Mouse (Mus musculus) erythroblast, embryonic 14.5 days (primary cell): ENCODE measurements around the gene Nfkbil1.

Experiments used
- GATA1 ChIP-seq: IDR thresholded peaks from 2 replicates; pipeline ENCODE4 v1.6.1; 2012; ENCODE audit warnings: low read length, inconsistent platforms, mixed read lengths
- TAL1 ChIP-seq: IDR thresholded peaks from 3 replicates; pipeline ENCODE4 v1.6.1; 2012; ENCODE audit warnings: low read length, inconsistent platforms, mixed read lengths

DNA sequence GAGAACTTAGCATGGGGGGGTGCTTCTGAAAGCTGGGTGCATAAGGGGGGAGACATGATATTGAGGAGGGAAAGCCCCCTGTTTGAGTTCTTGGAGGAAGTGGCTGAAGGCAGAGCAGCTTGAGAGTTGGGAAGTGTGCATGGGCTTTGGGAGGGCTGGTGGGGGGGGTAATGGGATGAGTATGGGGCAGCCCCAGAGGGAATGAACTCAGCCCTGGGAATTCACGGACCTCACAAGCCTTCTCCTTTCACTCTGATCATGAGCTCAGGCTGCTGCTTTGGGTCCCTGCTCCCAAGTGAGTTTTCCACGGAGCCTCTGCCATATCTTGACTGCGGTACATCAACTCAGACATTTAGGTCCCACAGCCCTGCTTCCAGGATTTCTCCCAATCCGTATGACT, 33.1 kb downstream of the Nfkbil1 start:
- TF ChIP-seq GATA1 (no peak), TAL1 (no peak)
